Mouse (Mus musculus): ENCODE measurements around the gene Npb. TPM values are rescaled to one million over a fixed set of nuclear protein-coding genes. Genes with fewer than 3 reads are reported as not detected.
A peak's percentile ranks its signal among the peaks of the same experiment; 100 is the strongest.

Gene Npb
- total and polyA plus RNA-seq, 3 experiments: 0.27 to 1.7 TPM; not detected in 1

DNA sequence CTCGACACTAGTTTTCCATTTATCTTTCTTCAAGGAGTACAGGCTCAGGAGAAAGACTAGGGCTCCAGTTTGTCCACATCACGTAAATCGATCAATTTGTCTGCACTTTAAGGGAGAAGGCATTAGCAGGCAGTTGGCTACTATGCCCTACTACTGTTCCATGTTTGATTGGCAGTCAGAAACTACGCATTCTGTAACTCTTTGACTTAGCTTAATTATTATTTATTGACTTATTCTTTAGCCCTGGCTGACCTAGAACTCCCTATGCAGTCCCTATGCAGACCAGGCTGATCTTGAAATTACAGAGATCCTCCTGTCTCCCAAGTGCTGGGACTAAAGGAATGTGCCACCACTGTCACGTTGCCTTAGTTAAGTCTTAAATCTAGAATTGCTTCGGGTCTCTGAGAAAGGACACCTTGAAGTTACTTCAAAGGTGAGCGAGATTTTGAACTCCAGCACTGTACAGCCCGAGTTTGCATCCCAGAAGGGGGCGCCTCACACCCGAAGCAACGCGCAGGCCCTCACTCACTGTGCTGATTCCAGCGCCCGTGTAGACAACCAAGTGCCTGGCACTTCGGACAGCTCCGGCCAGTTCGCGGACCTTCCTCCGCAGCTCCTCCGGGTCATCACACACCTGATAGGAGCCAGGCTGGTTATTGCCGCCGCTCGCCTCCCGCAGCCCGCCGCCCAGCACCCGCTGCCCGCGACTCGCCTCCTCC lies 15.8 kb downstream of the Npb start (continued):
- TF ChIP-seq NRF1 (IDR thresholded peaks at IDR 0.05; ENCODE audit: insufficient read depth, low read depth, low read length, poor library complexity, severe bottlenecking): 0 out of 2 replicates have a peak, but pooled peaks have one; percentile 22

DNA sequence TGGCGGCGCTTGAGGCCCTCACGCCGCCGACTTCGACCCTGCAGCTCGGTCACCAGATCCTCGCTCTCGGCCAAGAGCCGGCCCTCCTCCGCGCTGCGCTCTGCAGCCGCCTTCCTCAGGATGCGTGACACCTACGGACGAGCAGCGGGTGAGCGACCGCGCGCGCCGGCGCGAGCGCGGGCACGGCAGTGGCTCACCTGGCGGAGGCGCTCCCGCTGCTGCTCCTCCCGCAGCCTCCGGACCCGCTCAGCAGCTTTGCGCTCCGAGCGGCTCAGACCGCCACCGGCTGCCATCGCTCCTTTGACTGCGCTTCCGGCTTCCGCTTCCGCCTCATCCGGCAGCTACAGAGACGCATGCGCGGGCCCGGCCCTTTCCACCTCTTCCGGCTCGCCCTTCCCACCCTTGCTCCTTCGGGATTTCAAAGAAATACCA lies 16.4 kb downstream of the Npb start:
- Histone ChIP-seq H3K9ac (ENCODE audit: control insufficient read depth, low read depth, low read length, poor library complexity, severe bottlenecking) (peak overlapping the region; percentile 92), H3K27ac (ENCODE audit: control insufficient read depth, low read depth, low read length) (peak overlapping the region; percentile 54), H3K27me3 (ENCODE audit: control insufficient read depth in 1 of 2, insufficient read depth in 2 of 2, low read length in 2 of 2) (no peaks in the 10 kb centered on the region), H3K4me1 (ENCODE audit: control insufficient read depth in 1 of 2, insufficient read depth in 2 of 2, low read length in 2 of 2) (peaks cover 0 to 13% of the 10 kb centered on the region in 2 experiments; a peak in 3 of 4 replicates), H3K9me3 (replicated peaks; ENCODE audit: insufficient read depth, low read length) (no peaks in the 10 kb centered on the region), H3K79me2 (ENCODE audit: control insufficient read depth, insufficient read depth, low read length, poor library complexity) (peaks cover 35% of the 10 kb centered on the region), H3K4me3 (ENCODE audit: control insufficient read depth in 1 of 2, insufficient read depth in 1 of 2, low read depth in 2 of 2, low read length in 2 of 2) (peak overlapping the region; percentile 82 to 93), H3K36me3 (ENCODE audit: control insufficient read depth in 1 of 2, insufficient read depth in 2 of 2, low read length in 2 of 2) (peaks cover 3 to 12% of the 10 kb centered on the region in 2 experiments)
- peak; percentile 92 for DNase-seq (ENCODE audit: low read depth, low spot score)
- TF ChIP-seq MEF2A (IDR thresholded peaks at IDR 0.05; ENCODE audit: extremely low read depth, insufficient replicate concordance, low read depth, low read length, poor library complexity, severe bottlenecking) (no peak), ZNF384 (IDR thresholded peaks at IDR 0.05; ENCODE audit: low read depth, low read length) (no peak), RAD21 (IDR thresholded peaks at IDR 0.05; ENCODE audit: low read depth, low read length) (no peak), BHLHE40 (IDR thresholded peaks at IDR 0.05; ENCODE audit: borderline replicate concordance, low read depth, low read length) (no peak), MYB (IDR thresholded peaks at IDR 0.05; ENCODE audit: low read depth, low read length) (no peak), MXI1 (IDR thresholded peaks at IDR 0.05; ENCODE audit: low read depth, low read length) (peak; percentile 48), E2F4 (IDR thresholded peaks at IDR 0.05; ENCODE audit: borderline replicate concordance, low read depth, low read length) (no peak), CHD1 (IDR thresholded peaks at IDR 0.05; ENCODE audit: low read depth, low read length) (no peak; the same call in 1 of the 2 replicates), POLR2AphosphoS5 (IDR thresholded peaks at IDR 0.05; ENCODE audit: borderline replicate concordance, low read depth, low read length) (no peak), MAX (IDR thresholded peaks at IDR 0.05; ENCODE audit: low read length) (peak; percentile 61; the same call in 1 of the 2 replicates), UBTF (IDR thresholded peaks at IDR 0.05; ENCODE audit: borderline replicate concordance, insufficient read depth, low read depth, low read length) (no peak), POLR2AphosphoS2 (IDR thresholded peaks at IDR 0.05; ENCODE audit: low read length) (peak; percentile 98), ZKSCAN1 (IDR thresholded peaks at IDR 0.05; ENCODE audit: low read depth, low read length) (no peak), MAZ (IDR thresholded peaks at IDR 0.05; ENCODE audit: low read depth, low read length) (no peak; the same call in 1 of the 2 replicates), ETS1 (IDR thresholded peaks at IDR 0.05; ENCODE audit: low read depth, low read length) (peak; percentile 16; the same call in 1 of the 2 replicates), EP300 (IDR thresholded peaks at IDR 0.05; ENCODE audit: low read depth in 1 of 2, low read length in 2 of 2) (no peak), USF1 (IDR thresholded peaks at IDR 0.05; ENCODE audit: low read depth, low read length) (peak; percentile 5; the same call in 1 of the 2 replicates), ZMIZ1 (IDR thresholded peaks at IDR 0.05; ENCODE audit: low read depth, low read length) (no peak), GATA1 (IDR thresholded peaks at IDR 0.05; ENCODE audit: low read depth, low read length) (no peak), JUND (IDR thresholded peaks at IDR 0.05; ENCODE audit: low read depth, low read length) (no peak), TBP (IDR thresholded peaks at IDR 0.05; ENCODE audit: low read depth, low read length) (peak; percentile 80), POLR2A (IDR thresholded peaks at IDR 0.05; ENCODE audit: control insufficient read depth in 1 of 2, insufficient read depth in 1 of 2, low read depth in 1 of 2, low read length in 2 of 2, poor library complexity in 1 of 2) (peak; percentile 76 to 87), SMC3 (IDR thresholded peaks at IDR 0.05; ENCODE audit: low read depth, low read length) (no peak), ELF1 (IDR thresholded peaks at IDR 0.05; ENCODE audit: low read depth, low read length) (peak; percentile 100), GABPA (IDR thresholded peaks at IDR 0.05; ENCODE audit: low read depth, low read length) (no peak), MAFK (IDR thresholded peaks at IDR 0.05; ENCODE audit: borderline replicate concordance, low read depth, low read length) (no peak), ZC3H11A (IDR thresholded peaks at IDR 0.05; ENCODE audit: low read depth, low read length) (no peak), KAT2A (conservative IDR thresholded peaks at IDR 0.05; ENCODE audit: low read depth, low read length) (peak; percentile 49; the same call in 1 of the 2 replicates), CHD2 (IDR thresholded peaks at IDR 0.05; ENCODE audit: low read length) (no peak), NELFE (IDR thresholded peaks at IDR 0.05; ENCODE audit: low read depth, low read length) (peak; percentile 86), NRF1 (IDR thresholded peaks at IDR 0.05; ENCODE audit: insufficient read depth, low read depth, low read length, poor library complexity, severe bottlenecking) (peak; percentile 98), MYC (IDR thresholded peaks at IDR 0.05; ENCODE audit: low read depth, low read length) (no peak; the same call in 1 of the 2 replicates), TAL1 (IDR thresholded peaks at IDR 0.05; ENCODE audit: low read length) (no peak), SIN3A (IDR thresholded peaks at IDR 0.05; ENCODE audit: low read length) (peak; percentile 91; the same call in 1 of the 2 replicates)

Data from MEL (cell line).